Mouse (Mus musculus) adrenal gland, adult 8-10 months (tissue): ENCODE measurements around the gene Lin7c. TPM values are rescaled to one million over a fixed set of nuclear protein-coding genes. Genes with fewer than 3 reads are reported as not detected.

Source experiments
- DNase-seq: peaks from one replicate; pipeline ENCODE4 v3.0.0; 2022
- total RNA-seq, 4 experiments: library from RNA; stranded (reverse); gene quantifications; 2 replicates each; pipeline ENCODE4 v1.2.4; 2022

The Lin7c gene
- total RNA-seq, 4 experiments from 2014 or later: 87.9 to 104 (median 97.9) TPM

DNA sequence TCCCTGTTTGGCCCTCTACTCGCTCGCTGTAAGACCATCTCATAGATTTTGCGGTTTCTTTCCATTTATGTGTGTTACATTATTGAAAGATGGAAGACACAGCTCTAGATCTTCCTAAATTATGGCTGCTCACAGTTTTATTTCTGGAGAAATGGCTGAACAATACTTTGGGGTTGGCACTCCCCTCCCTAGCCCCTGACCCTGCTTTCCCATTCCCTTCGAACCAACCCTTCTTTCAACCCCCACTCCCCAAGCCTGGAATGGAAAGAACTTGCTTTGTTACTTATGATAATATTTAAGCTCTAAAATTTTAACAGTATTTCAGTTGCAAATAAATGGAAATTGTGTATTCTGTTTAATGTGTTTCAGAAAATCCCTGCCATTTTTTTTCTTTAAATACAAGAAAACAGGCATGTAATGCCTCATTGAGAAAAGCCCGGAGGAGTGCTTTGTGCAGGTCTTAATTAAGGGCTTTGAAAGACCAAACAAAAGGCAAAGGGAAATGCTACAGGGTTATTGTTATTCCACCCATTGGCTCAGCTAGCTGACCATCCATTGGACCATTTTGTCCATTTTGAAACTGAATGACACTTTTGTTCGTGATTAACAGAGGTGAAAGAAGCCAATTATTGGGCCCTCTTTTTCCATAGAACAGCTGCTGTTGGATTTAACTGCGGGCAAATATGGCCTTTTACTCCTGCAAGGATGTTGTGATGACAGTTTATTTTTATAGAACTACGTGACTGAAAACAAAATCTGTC lies 52.3 kb downstream of the Lin7c start:
- DNase-seq: no peak

- DNase-seq: no peak
Observed at GRCm38 (mm10) chr2:109944995-109945394, 54.3 kb downstream of the Lin7c start.

- no peak for DNase-seq
Observed at GRCm38 (mm10) chr2:109945532-109945931, 54.9 kb downstream of the Lin7c start.

DNA sequence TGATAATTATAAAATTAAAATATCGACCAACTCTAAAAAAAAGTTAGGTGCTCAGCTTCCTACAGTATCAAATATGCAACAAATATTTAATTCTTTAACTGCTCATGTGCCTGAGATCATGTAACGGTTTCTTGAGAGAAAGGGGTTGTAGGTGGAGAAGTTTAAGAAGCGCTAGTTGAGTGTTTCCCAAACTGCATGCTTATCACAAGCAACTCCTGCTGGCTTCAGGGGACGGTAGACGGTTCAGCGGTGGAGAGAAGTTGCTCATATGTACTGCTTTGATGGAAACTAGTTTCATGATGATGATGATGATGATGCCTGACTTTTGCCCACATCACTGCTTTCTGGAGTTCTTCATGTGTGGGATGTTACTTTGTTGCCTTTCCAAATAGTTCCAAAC lies 55.8 kb downstream of the Lin7c start:
- DNase-seq: no peak

DNA sequence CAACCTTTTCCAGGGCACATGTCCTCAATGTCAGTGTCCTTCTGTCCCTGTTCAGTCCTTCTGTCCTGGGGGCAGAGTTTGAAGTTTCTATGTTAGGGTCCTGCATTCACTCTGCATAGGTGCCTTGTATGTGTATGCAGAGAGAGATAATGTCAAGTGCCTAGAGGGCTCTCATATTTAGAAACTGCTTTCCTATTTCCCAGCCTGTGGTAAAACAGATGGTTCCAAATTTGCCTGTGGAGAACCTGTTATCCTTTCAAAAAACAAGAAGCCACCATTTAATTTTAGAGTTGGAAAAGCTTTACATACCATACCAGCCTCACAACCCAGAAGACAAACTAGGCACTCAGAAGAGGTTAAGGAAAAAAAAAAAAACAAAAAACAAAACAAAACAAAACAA lies 58.9 kb downstream of the Lin7c start:
- DNase-seq: no peak

GRCm38 (mm10) chr2:109950311-109950710 lies 59.7 kb downstream of the Lin7c start:
- DNase-seq: no peak

Other genes with a start within 250 kb of the Lin7c start
- gene Bdnf, start 216.2 kb upstream of the Lin7c start, total RNA-seq: under 1 TPM in 2 of 4 experiments, not detected in 2; 0.14 to 0.23 TPM
- 100 to 1,000 TPM; 117 to 198 (median 152) TPM for gene Lgr4, start 26.8 kb downstream of the Lin7c start, total RNA-seq
- gene Ccdc34, start 127.0 kb downstream of the Lin7c start, total RNA-seq: 10 to 100 TPM in 2 of 4 experiments, 1 to 10 TPM in 2; 5.1 to 10.5 (median 8.9) TPM